Mouse (Mus musculus) B cell, adult 2 months (primary cell): ENCODE results near the gene Oosp2.

Source experiments
- DNase-seq, 2 experiments: peaks; one replicate each; pipeline ENCODE4 v3.0.0; 2022

Gene Oosp2

GRCm38 (mm10) chr19:11602026-11602425, 58.3 kb downstream of the Oosp2 start:
- peak; percentile 62 to 63 for DNase-seq

DNA sequence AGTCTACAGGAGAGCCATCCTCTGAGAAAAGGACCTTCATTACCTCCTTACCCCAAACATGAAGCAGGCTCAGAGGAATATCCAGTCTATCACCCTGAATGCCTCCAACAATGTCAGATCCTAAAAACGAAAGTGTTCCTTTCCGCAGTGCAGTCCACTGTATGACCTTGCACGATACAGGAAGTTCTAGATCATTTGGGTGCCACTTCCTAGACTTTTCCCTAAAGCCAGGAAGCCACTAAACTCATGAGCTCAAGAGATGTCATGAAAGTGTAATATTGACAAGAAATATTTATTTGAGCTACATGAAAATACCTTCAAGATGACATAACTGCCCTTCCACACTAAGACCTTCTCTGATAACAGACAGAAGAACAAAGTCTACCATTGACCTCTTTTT, 59.0 kb downstream of the Oosp2 start:
- DNase-seq = no peak
